ENCODE assay signal across 12 mouse cellular contexts in genomic region chr9:30533780-30534343, GRCm38 (mm10).
DNase-seq lines count a peak whose midpoint lies in the region; ATAC-seq and TF ChIP-seq lines count a peak whose summit lies in the region.
"Had no signal": no experiment of that assay in that cellular context is flagged by ENCODE, and none has a peak within 500 bp of the region (broad histone marks: within the 10 kb centered on the region; RNA-seq: fewer than 3 reads in every experiment).

No protein-coding gene starts in this region.

- no peaks in the 10 kb centered on the region for H3K9me3 ChIP-seq in forebrain, postnatal 0 days (ENCODE audit: low read length)
- no peaks in the 10 kb centered on the region for H3K9me3 ChIP-seq in midbrain, embryonic 13.5 days
- H3K9me3 ChIP-seq in liver, postnatal 0 days (ENCODE audit: low read length): no peaks in the 10 kb centered on the region
- H3K9me3 ChIP-seq: heart, embryonic 15.5 days; limb, embryonic 10.5 days had no signal

- no peaks in the 10 kb centered on the region for H3K27me3 ChIP-seq in forebrain, postnatal 0 days (ENCODE audit: insufficient read depth, low read length)
- H3K27me3 ChIP-seq in midbrain, embryonic 13.5 days: no peaks in the 10 kb centered on the region
- H3K27me3 ChIP-seq in liver, postnatal 0 days (ENCODE audit: insufficient read depth, low read length): no peaks in the 10 kb centered on the region
- H3K27me3 ChIP-seq: heart, embryonic 15.5 days had no signal

- peak overlapping the region; percentile 73 for H3K27ac ChIP-seq in forebrain, postnatal 0 days (ENCODE audit: low read depth, low read length)
- H3K27ac ChIP-seq in midbrain, embryonic 13.5 days: peak overlapping the region; percentile 37
- no peak overlapping the region for H3K27ac ChIP-seq in liver, postnatal 0 days (ENCODE audit: low read depth)
- H3K27ac ChIP-seq: gastrocnemius, adult 2 months; heart, embryonic 15.5 days; limb, embryonic 10.5 days had no signal

- ATAC-seq in forebrain, postnatal 0 days: peak; percentile 97
- peak; percentile 79 for ATAC-seq in midbrain, embryonic 13.5 days
- no peak for ATAC-seq in liver, postnatal 0 days

- no peaks in the 10 kb centered on the region for H3K36me3 ChIP-seq in forebrain, postnatal 0 days (ENCODE audit: insufficient read depth)
- H3K36me3 ChIP-seq in midbrain, embryonic 13.5 days: no peaks in the 10 kb centered on the region
- no peaks in the 10 kb centered on the region for H3K36me3 ChIP-seq in liver, postnatal 0 days (replicated peaks; ENCODE audit: insufficient read depth, low read length)
- H3K36me3 ChIP-seq: heart, embryonic 15.5 days; limb, embryonic 10.5 days had no signal

- no peak for TF ChIP-seq CTCF in forebrain, postnatal 0 days (IDR thresholded peaks at IDR 0.05; ENCODE audit: low read depth)
- TF ChIP-seq CTCF in liver, postnatal 0 days (IDR thresholded peaks at IDR 0.05; ENCODE audit: low read depth): no peak

- no peak overlapping the region for H3K9ac ChIP-seq in forebrain, postnatal 0 days
- H3K9ac ChIP-seq in midbrain, embryonic 13.5 days (replicated peaks): no peak overlapping the region
- no peak overlapping the region for H3K9ac ChIP-seq in liver, postnatal 0 days (replicated peaks)
- H3K9ac ChIP-seq: heart, embryonic 15.5 days; lung, embryonic 14.5 days had no signal

- peaks cover 15% of the 10 kb centered on the region for H3K4me1 ChIP-seq in forebrain, postnatal 0 days (ENCODE audit: insufficient read depth)
- peaks cover 22% of the 10 kb centered on the region for H3K4me1 ChIP-seq in midbrain, embryonic 13.5 days (replicated peaks)
- H3K4me1 ChIP-seq in liver, postnatal 0 days (ENCODE audit: insufficient read depth): no peaks in the 10 kb centered on the region

- H3K4me2 ChIP-seq in forebrain, postnatal 0 days (ENCODE audit: low read depth): peak overlapping the region; percentile 19; the same call in 1 of the 2 replicates
- peak overlapping the region; percentile 29; the same call in 1 of the 2 replicates for H3K4me2 ChIP-seq in midbrain, embryonic 13.5 days (replicated peaks)
- no peak overlapping the region for H3K4me2 ChIP-seq in liver, postnatal 0 days (ENCODE audit: low read depth, low read length)
- H3K4me2 ChIP-seq: heart, embryonic 15.5 days; lung, embryonic 14.5 days had no signal

- 17% methylated on average over 11 of the region's 11 CpGs for WGBS in forebrain, postnatal 0 days
- 41% methylated on average over 11 of the region's 11 CpGs for WGBS in midbrain, embryonic 13.5 days
- 72% methylated on average over 11 of the region's 11 CpGs for WGBS in liver, postnatal 0 days (ENCODE audit: insufficient replicate concordance)

- no peak for TF ChIP-seq EP300 in liver, postnatal 0 days (IDR thresholded peaks at IDR 0.05; ENCODE audit: low read depth)

- H3K4me3 ChIP-seq in forebrain, postnatal 0 days (ENCODE audit: low read depth, low read length): no peak overlapping the region
- H3K4me3 ChIP-seq in midbrain, embryonic 13.5 days (replicated peaks): no peak overlapping the region
- no peak overlapping the region for H3K4me3 ChIP-seq in liver, postnatal 0 days (ENCODE audit: low read depth, low read length)
- H3K4me3 ChIP-seq: gastrocnemius, adult 2 months; heart, embryonic 15.5 days; limb, embryonic 10.5 days had no signal

- DNase-seq in right cerebral cortex, adult 18-20 months: peak; percentile 20
- DNase-seq in right cerebral cortex, postnatal 4 days: no peak
- DNase-seq in forebrain, postnatal 0 days: peak; percentile 86
- DNase-seq in liver, postnatal 0 days: no peak
- DNase-seq in heart, adult 9 months (ENCODE audit: low spot score in 2 of 2): no peak
- DNase-seq in spleen, postnatal 10 days (ENCODE audit: low spot score in 2 of 2): no peak
- DNase-seq: cerebellum, adult 11 months; gastrocnemius, adult 2 months; lung, embryonic 14.5 days had no signal

Comparison
In these comparisons a context has a peak if more than half of its experiments do, and no peak if none do; other contexts are left out.
1. DNase-seq: peak in right cerebral cortex, adult 18-20 months (single experiment) and forebrain, postnatal 0 days (single experiment); none in right cerebral cortex, postnatal 4 days (single experiment), liver, postnatal 0 days (single experiment), heart, adult 9 months (0 of 2) and spleen, postnatal 10 days (0 of 2).